Mouse (Mus musculus): ENCODE results near the gene Nfib.
A peak's percentile ranks its signal among the peaks of the same experiment; 100 is the strongest.

Nfib gene

DNA sequence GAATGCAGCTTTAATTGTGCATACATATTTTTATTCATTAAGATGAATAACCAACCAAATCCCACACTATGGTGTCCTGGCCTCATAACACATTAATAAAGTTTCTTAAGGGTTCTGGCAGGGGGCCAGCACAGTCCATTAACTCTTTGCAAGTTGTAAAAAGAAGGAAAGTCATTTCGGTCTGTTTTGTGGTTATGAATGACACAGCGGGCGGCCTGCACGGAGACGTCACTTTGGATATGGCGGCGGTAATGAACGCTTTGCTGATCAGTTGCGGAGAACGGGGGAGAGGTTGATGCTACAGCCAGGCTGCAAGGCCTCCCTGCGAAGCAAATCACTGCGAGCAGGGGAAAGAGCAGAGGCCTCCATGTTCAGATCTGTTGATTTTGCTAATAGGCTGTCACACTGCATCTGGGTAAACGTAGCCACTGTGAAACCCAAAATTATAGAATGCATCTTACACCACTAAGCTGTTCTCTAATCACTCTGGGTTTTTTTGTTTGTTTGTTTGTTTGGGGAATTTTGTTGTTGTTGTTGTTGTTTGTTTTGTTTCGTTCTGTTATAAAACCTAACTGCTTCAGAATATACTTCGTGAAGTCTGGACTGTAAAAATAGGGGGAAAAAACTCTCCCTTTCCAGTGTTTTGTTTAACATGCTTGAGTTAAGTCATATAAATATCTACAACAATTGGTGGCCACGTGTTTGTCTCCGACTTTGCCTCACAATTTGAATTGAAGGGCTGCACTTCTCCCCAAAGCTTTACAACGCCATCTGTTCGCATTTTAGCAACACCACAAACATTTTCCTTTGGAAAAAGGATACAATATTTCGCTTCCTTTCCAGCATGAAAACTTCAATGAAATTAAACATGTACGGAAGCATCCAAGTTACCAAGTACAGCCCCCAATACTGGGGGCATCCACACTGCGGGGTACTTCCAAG lies 296.8 kb downstream of the Nfib start:
- no peak for DNase-seq

DNA sequence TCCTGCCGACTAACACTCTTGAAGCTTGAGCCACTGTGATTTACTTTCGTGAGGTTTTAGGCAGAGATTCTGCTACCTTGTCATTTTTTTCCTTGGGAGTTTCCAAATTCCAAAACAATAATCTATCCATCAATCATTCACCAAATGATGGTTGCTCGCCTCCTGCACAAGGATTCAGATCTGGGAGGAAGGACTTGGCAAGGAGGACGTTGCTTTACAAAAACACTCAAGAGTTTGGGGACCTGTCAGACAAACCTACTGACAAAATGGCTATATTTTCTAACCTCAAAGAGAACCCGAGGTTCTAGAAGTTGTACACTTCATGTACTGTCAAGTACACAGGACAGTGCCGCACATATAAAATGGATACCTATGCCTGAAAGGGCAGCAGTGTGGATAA lies 299.0 kb downstream of the Nfib start:
- DNase-seq: no peak

DNA sequence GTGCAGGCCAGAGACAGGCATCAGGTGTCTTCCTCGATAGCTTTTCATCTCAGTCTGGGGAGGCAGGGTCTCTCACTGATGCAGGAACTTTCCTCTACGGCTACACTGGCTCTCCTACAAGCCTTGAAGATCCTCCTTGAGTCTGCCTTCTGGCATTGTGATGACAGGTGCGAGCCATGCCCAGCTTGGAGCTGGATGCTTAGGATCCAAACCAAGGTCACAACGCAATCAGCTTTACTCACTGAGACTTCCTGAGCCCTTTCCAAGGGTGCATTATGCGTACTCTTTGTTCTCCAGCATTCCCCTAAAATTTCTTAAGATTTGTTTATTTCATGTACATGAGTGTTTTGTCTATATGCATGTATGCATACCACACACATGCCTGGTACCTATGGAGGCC lies 299.8 kb downstream of the Nfib start:
- DNase-seq: no peak

DNA sequence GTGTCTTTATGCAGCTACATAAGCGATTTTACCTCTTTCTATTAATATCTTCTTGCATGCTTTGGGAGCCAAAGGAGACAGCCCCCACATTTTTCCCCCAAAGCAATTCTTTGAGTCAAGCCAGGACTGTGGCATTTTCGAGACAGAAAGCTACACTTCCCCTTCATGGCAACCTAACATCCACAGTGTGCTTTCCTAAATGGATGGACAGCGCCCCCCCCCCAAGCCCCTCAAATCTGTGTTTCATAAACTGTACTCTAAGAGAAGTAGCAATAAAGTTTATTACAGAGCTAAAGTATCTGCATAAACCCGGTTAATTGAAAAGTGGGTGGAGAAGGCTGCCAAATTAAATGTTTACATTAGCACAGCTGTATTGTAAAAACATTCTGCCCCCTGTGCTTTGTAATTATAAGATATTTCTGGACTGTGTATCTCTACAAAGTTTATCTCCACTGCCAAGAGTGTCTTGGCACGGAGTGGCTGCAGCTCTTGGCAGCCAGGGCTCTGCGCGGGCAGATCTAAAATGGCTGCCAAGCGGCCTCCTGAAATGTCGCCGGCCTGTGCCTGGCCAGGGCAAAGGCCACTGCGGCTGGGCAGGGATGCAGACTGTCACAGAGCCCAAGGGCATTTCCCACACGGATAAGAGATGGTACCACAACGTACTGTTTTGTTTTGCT lies 301.4 kb downstream of the Nfib start:
- DNase-seq: peak; percentile 66

DNA sequence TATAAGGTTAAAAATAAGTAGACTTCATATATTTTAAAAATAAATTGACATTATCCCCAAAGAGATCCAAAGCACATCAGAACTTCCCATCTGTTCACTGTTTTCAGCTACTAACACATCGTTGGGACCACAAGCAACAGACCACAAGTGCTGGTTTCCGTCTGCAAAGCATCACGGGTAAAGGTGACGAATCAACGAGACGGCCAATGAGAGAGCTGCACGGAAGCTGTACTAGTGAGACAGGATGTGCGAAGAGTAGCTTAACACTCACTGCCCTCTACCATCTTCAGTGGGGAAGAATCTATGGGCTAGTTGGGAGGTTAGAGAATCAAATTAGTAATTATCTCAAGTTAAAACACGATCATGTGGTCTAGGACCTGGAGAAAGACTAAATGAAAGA lies 302.9 kb downstream of the Nfib start:
- DNase-seq: no peak

DNA sequence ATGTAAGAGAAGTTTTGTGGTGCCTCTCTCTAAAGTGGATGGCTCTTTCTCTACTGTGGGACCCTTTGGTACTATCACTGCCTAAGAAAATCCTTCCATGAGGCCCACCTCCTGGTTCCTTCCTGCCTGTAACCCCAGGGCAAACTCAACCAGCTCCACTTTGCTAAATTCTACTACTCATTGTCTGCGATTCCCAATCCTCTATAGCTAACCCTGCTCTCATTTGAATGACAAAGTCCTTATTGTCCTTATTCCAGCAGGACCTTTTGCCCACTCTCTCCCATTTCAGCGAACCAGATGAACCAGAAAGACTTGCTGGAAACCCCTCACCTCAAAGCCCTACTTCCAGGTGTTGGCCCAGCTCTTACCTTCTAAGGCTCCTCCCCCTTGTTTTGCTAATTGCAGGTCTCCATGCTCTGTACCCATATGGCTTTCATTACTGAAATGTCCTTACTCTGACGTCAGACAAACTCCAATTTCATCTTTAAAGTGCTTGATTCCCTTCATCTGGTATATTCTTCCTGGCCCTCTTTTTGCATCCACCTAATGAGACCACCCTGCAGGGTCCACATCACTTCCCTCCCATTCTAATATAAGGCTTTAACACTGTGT lies 304.0 kb downstream of the Nfib start:
- no peak for DNase-seq

DNA sequence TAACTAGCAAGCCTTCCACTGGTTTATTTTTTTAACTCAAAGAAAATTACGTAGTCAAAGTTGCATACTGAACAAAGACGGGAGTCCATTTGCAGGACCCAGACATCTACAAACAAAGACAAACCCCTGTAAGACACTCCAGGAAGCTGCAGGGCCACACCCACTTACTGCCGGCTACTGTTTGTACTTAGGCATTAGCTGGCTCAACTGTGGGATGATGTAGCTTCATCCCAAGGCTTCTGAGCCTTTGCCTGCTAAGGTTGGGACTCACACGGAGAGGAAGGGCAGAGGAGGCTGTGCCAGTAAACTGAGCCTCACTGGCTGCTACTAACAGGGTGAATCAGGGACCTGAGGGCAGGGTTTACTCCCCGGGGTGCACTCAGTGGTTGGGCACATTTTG lies 305.0 kb downstream of the Nfib start:
- peak; percentile 44 for DNase-seq

DNA sequence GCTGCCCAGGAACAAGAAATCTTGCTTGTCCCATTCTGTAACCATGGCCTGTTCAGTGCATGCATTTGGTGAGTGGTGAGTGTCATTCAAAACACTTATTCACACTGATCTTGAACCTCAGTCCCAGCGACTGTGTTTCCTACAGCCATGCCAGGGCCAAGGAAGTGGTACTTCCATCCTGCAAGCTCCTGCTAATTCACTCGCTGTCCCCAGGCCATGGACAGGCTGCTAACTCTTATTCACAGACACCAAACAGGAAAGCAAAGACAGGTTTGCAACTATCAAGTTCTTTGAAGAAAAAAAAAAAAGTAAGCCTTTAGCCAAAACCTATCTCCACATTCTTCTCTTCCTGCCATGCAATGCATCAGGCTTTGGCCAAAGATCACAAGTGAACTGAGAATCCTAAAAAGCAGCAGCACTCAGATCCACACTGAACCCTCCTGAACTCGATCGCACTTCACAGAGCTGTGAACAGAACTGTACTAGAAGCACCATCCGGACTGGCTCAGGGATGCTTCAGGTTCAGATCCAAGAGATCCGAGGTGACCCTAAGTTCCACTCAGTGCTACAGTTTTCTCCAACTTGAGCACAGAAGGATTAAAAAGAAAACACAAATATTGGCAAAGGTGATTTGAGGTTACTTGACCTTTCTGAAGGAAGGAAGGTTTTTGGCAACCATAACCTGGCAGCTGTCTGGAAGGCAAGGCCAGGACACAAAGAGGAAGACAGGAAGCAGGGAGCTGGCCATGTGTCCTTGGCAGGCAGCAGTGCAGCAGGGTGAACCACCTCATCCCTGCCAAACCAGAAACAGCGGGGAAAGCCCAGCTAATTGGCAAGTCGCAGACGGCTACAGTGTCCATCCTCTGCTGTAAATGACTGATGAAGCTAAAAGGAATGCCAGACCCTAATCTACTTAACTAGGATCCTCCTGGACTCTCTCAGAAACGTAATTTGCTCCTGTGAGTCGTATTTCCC lies 305.9 kb downstream of the Nfib start:
- DNase-seq: peak; percentile 84

DNA sequence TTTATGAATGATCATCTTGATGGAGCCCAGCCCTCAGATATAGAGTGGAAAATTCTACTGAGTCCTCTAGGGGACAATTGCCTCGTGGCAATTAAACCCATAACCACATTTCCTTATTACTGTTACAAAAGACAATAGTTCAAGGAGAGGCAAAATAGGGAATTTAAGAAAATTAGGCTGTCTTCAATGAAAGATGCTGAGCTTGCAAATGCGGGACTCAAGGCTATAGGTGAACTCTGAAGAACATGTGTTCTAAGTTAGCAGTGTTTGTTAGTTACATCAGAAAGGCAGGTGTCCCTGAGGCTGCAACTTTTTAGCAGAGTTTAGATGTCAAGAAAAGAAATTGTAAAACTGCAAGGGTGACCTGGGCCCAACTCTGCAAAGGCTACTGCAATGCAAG lies 307.3 kb downstream of the Nfib start:
- DNase-seq: no peak

DNA sequence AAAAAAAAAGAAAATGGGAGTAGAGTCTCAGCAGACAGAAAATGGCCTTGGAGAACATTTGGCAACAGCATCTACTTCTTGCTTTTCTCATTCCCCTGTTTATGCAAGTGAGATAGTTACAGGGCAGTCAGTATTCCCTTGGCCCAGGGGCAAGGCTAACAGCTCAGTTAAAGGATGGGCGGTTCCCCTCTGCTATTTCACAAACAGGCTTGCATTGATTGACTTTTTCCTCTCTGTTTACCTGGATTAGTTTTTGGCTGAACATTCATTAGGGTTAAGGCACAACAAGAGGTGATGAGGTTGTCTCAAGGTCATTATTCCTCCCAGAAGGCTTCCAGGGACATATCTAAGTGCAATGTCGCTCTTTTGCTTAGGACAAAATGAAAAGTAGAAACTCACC lies 308.7 kb downstream of the Nfib start:
- peak; percentile 55 for DNase-seq

DNA sequence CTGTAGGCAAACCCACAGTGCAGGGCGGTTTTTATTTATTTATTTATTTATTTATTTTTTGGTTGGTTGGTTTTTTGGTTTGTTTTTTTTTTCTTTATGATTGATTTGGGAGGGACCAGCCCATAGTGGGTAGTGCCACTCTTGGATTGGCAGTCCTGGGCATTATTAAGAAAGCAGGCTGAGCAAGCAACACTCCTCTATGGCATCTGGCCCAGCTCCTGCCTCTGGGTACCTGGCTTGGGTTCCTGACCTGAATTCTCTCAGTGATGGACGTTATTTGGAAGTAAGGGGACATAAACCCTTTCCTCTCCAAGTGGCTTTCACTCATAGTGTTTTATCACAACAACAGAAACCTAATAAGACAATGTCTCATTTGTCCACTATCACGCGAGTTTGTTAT lies 309.5 kb downstream of the Nfib start:
- no peak for DNase-seq

DNA sequence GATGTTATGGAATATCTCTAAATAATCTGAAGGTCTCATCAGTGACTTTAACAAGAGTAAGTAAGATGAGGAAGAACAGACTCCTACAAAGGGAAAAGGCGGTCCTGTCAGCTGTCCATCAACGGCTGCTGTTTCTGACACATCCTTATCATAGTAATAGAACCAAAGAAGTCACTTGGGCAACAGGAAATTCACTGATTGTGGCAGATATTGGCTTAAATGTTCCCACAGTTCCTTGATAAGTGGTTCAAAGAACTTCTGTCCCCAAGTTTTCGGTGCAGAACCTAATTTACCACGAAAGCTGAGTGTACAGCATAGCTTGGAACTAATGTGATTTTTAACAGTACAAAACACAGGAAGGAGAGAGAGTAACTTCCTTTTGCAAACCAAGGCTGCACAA lies 311.2 kb downstream of the Nfib start:
- no peak for DNase-seq

DNA sequence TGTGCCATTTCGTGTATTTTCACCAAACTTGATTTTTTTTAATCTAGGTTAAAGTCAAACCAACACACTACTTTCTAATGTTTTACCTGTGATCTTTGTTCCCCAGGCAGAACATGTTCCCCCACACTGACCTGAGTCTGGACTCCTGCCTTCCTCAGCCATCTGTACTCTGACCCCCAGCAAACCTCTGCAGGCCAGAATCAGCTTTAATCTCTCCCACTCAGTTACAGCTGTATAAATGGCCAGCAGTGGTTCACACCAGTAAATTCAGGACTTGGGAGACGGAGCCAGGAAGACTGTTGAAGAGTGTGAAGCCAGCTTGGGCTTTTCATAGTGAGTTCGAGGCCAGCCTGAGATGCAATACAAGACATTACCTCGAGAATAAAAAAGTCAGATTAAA lies 312.5 kb downstream of the Nfib start:
- peak; percentile 87 for DNase-seq

DNA sequence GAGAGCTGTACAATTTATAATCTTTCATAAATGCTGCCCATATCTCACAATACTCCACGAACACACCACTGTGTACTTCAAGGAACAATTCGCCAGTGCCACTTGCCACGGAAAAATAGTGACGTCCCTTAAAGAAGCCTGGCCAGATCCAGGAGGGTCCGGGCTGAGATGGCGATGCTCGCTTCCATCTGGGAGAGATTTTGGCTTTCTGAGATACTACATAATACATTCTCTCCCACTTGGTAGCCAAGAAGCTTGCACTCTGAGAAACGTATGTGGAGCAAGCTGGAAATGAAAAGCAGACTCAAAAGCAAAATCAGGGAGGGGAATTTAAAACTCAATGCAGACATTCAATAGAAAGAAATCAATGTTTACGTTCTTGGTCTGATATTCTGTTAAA lies 313.1 kb downstream of the Nfib start:
- no peak for DNase-seq

DNA sequence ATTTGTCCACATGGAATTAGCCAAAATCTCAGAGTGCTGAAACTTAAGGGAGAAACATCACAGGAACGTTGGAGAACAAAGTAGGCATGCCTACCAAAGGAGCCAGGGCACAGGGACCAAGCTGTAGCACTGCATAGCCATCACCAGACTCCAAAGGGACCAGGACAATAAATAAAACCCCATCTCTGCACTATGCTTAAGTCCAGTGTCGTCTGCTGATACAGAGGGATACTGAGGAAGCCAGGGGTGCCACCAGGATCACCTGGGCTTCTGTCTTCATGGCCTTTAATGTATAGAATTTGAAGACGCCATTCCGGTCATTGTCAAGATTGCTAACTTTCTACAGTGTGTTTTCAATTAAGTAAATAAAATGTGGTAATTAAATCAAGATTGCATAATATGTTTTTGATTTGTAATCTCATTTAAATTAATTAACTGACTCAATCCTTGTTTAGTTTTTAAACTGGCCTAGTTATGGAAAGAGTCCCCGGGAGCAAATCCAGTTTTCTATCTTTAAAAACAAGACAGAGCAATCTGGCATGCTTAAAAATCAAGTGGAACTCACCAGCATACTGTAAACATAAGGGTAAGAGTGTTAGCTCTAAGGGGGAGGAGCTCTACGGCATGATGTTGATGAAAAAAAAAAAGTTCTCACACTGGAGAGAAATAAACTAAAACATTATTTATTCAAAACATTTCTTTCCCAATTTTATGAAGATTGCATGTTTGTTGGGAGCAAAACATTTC lies 313.7 kb downstream of the Nfib start:
- no peak for DNase-seq

DNA sequence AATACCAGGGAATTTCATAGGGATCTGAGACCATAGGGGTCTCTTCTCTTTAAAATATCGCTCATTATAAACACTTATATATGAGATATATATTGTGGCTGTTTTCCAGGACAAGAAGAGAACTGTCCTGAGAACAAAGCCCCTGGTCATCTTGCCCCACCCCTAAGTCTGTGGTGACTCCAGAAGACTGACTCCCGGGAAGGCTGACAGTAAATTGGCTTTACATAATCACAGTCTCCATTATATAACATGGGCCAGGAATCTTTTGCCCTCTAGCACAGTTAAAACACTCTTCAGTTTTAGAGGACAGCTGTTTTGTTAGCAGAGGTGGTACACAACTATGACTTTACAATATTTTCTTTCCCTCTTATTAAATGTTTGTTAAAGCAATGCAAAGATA lies 315.0 kb downstream of the Nfib start:
- no peak for DNase-seq

DNA sequence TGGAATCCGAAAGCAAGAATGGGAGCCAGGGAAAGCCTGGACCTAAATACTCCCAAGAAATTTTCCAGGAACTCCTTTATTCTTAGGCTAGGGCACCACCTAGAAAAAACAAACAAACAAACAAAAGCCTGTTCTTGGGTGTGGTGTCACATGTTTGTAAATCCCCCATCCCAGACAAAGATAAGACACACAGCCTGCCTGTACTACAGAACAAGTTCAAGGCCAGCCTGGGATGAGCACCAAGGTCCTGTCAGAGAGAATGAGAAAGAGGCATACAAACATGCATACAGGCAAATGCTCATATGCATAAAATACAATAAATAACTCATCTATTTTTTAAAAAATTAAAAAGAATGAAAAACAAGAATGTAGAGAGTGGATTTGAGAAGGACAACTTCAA lies 315.7 kb downstream of the Nfib start:
- no peak for DNase-seq

DNA sequence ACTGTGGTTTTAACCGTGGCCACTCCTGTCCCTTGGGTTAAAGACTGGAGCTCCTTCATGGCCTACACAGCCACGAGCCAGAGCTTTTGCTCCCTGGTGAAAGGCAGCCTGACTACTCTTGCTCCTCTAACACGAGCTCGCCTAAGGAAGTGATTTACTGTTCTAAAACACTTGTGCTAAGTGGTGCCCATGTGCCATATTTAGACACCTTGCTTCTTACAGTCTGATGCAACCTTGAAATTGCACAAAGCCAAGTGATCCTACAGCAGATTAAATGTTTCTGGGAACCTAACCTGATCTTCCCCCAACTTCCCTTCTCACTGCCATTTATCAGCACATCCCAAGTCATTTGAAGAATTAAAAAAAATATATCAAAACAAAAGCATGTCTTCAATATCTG lies 317.9 kb downstream of the Nfib start:
- no peak for DNase-seq

DNA sequence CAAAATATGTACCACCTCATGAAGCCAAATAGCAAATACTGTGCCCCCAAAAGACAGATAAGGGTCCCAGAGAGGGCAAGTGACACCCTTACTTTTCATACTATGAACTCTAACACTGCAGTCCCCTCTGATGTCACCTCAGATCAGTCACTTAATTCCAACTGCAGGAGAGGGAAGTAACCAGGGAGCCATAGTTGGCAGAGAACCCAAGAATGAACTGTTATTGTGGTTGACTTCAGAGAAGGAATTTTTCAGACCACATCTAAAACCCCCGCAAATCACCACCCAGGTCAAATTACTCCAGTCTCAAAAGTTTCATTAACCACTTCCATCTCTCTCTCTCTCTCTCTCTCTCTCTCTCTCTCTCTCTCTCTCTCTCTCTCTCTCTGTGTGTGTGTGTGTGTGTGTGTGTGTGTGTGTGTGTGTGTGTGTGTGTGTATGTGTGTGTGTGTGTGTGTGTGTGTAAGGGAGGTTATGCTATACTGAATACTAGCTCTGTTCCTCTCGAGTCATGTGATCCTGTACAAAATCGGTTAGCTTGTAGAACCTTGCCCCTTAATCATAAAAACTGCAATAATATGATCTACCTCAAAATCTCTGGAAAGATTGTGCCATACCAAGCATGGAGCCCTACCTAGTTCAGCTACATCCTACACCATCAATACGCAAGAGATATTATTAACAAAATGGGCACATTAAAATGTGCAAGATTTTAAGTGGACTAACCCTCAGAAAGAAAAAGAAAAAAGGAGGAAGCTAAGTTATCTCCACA lies 319.1 kb downstream of the Nfib start:
- DNase-seq: no peak

DNA sequence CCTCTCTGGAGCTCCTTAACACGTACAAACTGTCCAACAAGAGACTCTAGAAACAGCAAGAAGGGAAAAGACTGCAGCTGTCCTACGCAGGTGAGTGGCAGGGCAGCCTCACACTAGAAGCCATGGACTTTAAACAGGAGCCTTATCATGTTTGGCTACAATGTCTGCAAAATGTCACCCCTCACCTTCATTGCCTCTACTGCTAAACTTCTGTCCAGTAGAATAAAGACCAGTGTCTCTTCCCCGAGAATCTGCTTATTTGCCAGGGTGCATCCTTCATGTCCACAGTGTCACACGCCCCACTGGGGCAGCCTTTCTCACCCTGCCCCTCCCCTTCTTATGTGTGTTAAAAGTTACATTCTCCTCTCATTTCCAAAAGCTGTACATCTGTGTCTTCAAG lies 319.9 kb downstream of the Nfib start:
- no peak for DNase-seq

All from kidney, adult 11 months (tissue).